Mouse (Mus musculus) bone marrow, adult 2 months (tissue): ENCODE data around the gene Inpp5e.

Experiments
- CTCF ChIP-seq: fragments of 200-500 bp; IDR thresholded peaks from 2 replicates; pipeline ENCODE4 v1.5.1; 2011; ENCODE audit warnings: low read length, control low read depth; ENCODE audit not compliant: control insufficient read depth, insufficient read depth
- POLR2A ChIP-seq: fragments of 200-500 bp; IDR thresholded peaks from 2 replicates; pipeline ENCODE4 v1.6.1; 2011; ENCODE audit warnings: low read depth, mild to moderate bottlenecking, control low read depth, low read length, borderline replicate concordance; ENCODE audit not compliant: control insufficient read depth

- TF ChIP-seq CTCF (no peak), POLR2A (no peak)
Observed at GRCm38 (mm10) chr2:26402265-26402664, 6.7 kb downstream of the Inpp5e start.
